Mouse (Mus musculus) hindbrain, embryonic 14.5 days (tissue): ENCODE data around the gene Syne3. TPM values are rescaled to one million over a fixed set of nuclear protein-coding genes. Genes with fewer than 3 reads are reported as not detected.

Experiments used
- ATAC-seq: fragments of 200-750 bp; cut with Nextera tagmentation; 2 replicates; pipeline ENCODE4 v1.8.0; 2017; ENCODE audit warnings: moderate number of reproducible peaks, mild to moderate bottlenecking, moderate TSS enrichment, moderate library complexity; ENCODE audit not compliant: low FRiP score
- DNase-seq: peaks from one replicate; pipeline ENCODE4 v3.0.0-alpha.2; 2015; ENCODE audit warnings: low spot score
- H3K27ac ChIP-seq: fragments of 300-500 bp; sonication (generic); 2 replicates; pipeline ENCODE4 v1.5.1; 2014; ENCODE audit warnings: mild to moderate bottlenecking, moderate library complexity
- H3K27me3 ChIP-seq: fragments of 300-500 bp; sonication (generic); 2 replicates; pipeline ENCODE4 v1.6.1; 2014; ENCODE audit warnings: mild to moderate bottlenecking, low read length, mixed read lengths; ENCODE audit not compliant: control insufficient read depth, insufficient read depth
- H3K36me3 ChIP-seq: fragments of 300-500 bp; sonication (generic); replicated peaks from 2 replicates; pipeline ENCODE4 v1.6.1; 2014; ENCODE audit not compliant: control insufficient read depth, insufficient read depth
- H3K4me1 ChIP-seq: fragments of 300-500 bp; sonication (generic); replicated peaks from 2 replicates; pipeline ENCODE4 v1.6.1; 2014; ENCODE audit warnings: antibody characterized with exemption, low read length, mixed read lengths; ENCODE audit not compliant: control insufficient read depth, insufficient read depth
- H3K4me2 ChIP-seq: fragments of 300-500 bp; sonication (generic); replicated peaks from 2 replicates; pipeline ENCODE4 v1.6.1; 2014; ENCODE audit warnings: mild to moderate bottlenecking, moderate library complexity
- H3K4me3 ChIP-seq: fragments of 300-500 bp; sonication (generic); replicated peaks from 2 replicates; pipeline ENCODE4 v1.5.1; 2014; ENCODE audit warnings: mild to moderate bottlenecking, low read length
- H3K9ac ChIP-seq: fragments of 300-500 bp; sonication (generic); 2 replicates; pipeline ENCODE4 v1.6.1; 2014
- H3K9me3 ChIP-seq: fragments of 300-500 bp; sonication (generic); 2 replicates; pipeline ENCODE4 v1.6.1; 2016; ENCODE audit warnings: low read length; ENCODE audit not compliant: control insufficient read depth
- WGBS: fragments of 180-500 bp; shearing (Covaris S2); extraction: QIAGEN DNeasy Blood & Tissue Kit; methylation state at CpG from one replicate; pipeline ENCODE4 v1.1.7; 2014; 5-methylcytosine and 5-hydroxymethylcytosine counted together
- polyA plus RNA-seq: library from polyadenylated mRNA; unstranded; fragments of >200 nt; fragmentation: Nextera tagmentation; extraction: Ambion mirVana; gene quantifications from 2 replicates; pipeline ENCODE4 v1.2.1, GENCODE M21; 2014

Gene Syne3
- polyA plus RNA-seq, 1 experiment from 2014 or later = 0.35 TPM

DNA sequence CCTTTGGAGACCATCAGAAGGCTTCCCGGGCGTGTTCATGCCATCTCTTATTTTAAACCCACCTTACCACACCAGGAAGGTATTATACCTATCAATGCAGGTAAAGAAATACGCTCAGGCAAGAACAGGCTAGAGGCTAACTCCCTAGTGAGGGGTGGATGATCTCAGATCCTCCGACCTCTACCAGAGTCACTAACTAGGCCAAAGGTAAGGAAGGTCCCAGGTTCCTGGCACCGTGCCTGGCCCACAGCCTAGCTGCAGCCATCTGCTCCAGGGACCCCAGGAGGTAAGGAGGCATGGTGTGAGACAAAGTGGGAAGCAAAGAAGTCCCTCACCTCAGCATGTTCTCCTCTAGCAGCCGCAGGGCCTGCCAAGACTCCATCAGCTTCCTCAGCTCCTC lies 63.4 kb downstream of the Syne3 start:
- no peak overlapping the region for H3K4me2 ChIP-seq
- no peaks in the 10 kb centered on the region for H3K9me3 ChIP-seq
- no peaks in the 10 kb centered on the region for H3K4me1 ChIP-seq
- H3K4me3 ChIP-seq = no peak overlapping the region
- H3K9ac ChIP-seq = no peak overlapping the region
- ATAC-seq = no peak
- H3K36me3 ChIP-seq = no peaks in the 10 kb centered on the region
- DNase-seq = no peak
- no peak overlapping the region for H3K27ac ChIP-seq
- 91% methylated on average over 6 of the region's 6 CpGs for WGBS
- no peaks in the 10 kb centered on the region for H3K27me3 ChIP-seq

- 0 out of 2 replicates have a peak, but pooled peaks cover 6% of the 10 kb centered on the region for H3K9me3 ChIP-seq
- no peak overlapping the region for H3K4me2 ChIP-seq
- H3K9ac ChIP-seq = no peak overlapping the region
- no peak overlapping the region for H3K27ac ChIP-seq
- H3K27me3 ChIP-seq = no peaks in the 10 kb centered on the region
- H3K36me3 ChIP-seq = no peaks in the 10 kb centered on the region
- H3K4me1 ChIP-seq = no peaks in the 10 kb centered on the region
- WGBS = 87% methylated on average over 9 of the region's 9 CpGs
- DNase-seq (no peak), ATAC-seq (no peak)
- no peak overlapping the region for H3K4me3 ChIP-seq
Measured at GRCm38 (mm10) chr12:104940466-104940865, 69.1 kb downstream of the Syne3 start.

DNA sequence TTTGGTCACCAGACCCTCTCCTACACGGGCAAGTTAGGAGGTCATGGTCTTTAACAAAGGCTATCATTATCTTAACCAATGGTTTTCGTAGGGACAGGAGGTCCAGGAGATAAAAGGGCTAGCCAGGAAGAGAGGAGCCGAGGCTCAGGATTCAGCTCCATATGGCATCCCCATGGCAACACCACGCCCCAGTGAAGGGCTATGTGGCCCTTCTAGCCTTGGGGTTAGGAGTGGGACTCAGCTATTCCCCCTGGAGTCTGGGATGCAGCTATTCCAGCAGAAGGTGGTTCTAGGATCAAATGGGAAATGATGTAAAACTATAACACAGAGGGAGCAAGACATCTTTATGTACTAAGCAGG lies 69.6 kb downstream of the Syne3 start:
- H3K27ac ChIP-seq = no peak overlapping the region
- no peaks in the 10 kb centered on the region for H3K4me1 ChIP-seq
- H3K4me3 ChIP-seq = no peak overlapping the region
- ATAC-seq = 0 out of 2 replicates have a peak, but pooled peaks have one; percentile 10
- no peak overlapping the region for H3K4me2 ChIP-seq
- WGBS = 12% methylated on average over 4 of the region's 4 CpGs
- H3K9ac ChIP-seq = no peak overlapping the region
- no peaks in the 10 kb centered on the region for H3K36me3 ChIP-seq
- 0 out of 2 replicates have a peak, but pooled peaks cover 6% of the 10 kb centered on the region for H3K9me3 ChIP-seq
- DNase-seq = no peak
- no peaks in the 10 kb centered on the region for H3K27me3 ChIP-seq

DNA sequence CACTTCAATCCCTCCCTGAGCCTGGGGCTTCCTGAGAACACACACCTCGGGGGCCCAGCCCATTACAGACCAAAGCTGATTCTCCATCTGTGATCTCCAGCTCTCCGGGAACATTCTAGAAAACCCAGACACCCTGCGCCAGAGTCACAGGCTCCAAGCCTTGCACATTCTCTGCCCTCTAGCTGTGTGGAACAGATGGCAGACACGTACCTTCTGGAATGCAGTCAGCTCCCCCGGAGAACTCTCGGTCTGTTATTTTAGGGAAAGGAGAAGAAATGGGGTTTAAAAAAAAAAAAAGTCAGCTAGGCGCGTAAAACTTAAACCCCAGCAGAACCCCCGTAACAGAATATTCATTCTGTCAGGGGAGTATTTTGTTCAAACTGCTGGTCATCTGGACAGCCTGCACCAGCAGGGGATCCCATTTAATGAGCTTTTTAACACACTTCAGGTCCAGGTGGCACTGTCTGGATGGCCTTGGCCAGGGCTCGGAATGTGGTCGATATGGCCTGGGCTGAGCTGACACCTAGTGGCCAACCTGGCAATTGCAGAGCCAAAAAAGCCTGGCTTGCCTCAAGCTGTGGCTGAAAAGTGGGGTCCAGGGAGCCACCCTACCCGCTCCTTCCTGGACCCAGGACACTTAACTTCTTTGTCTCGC lies 70.1 kb downstream of the Syne3 start:
- DNase-seq (peak; percentile 88), ATAC-seq (peak; percentile 70)
- no peaks in the 10 kb centered on the region for H3K36me3 ChIP-seq
- H3K9ac ChIP-seq = no peak overlapping the region
- H3K27me3 ChIP-seq = no peaks in the 10 kb centered on the region
- 36% methylated on average over 13 of the region's 13 CpGs for WGBS
- H3K4me3 ChIP-seq = no peak overlapping the region
- H3K4me2 ChIP-seq = no peak overlapping the region
- H3K27ac ChIP-seq = no peak overlapping the region
- H3K9me3 ChIP-seq = 0 out of 2 replicates have a peak, but pooled peaks cover 6% of the 10 kb centered on the region
- H3K4me1 ChIP-seq = no peaks in the 10 kb centered on the region

DNA sequence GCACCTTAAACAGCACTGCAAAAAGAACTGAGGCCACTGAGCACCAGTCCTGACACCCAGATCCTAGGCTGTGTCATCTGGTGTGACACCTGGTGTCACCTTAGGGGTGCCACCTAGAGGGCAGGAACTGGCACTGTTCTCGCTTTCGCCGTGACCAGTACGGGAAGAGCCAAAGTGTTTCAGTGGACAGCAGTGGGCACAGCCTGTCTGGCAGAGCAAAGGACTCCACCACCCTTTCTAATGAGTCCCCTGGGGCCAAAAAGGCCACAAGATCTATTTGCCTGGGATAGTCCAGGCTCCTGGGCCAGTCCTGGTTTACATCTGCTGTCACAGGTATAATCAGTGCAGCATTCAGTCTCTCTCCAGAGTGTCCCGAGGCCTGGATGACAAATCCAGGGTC lies 70.7 kb downstream of the Syne3 start:
- Histone ChIP-seq H3K36me3 (no peaks in the 10 kb centered on the region), H3K4me1 (no peaks in the 10 kb centered on the region), H3K9me3 (0 out of 2 replicates have a peak, but pooled peaks cover 6% of the 10 kb centered on the region), H3K4me3 (no peak overlapping the region), H3K4me2 (no peak overlapping the region), H3K27me3 (no peaks in the 10 kb centered on the region), H3K27ac (no peak overlapping the region), H3K9ac (no peak overlapping the region)
- no peak for DNase-seq
- WGBS = 68% methylated on average over 5 of the region's 5 CpGs
- 0 out of 2 replicates have a peak, but pooled peaks have one; percentile 5 for ATAC-seq

- 75% methylated on average over 4 of the region's 4 CpGs for WGBS
- H3K9me3 ChIP-seq = 0 out of 2 replicates have a peak, but pooled peaks cover 6% of the 10 kb centered on the region
- no peaks in the 10 kb centered on the region for H3K27me3 ChIP-seq
- no peak overlapping the region for H3K4me3 ChIP-seq
- ATAC-seq = no peak
- no peak overlapping the region for H3K4me2 ChIP-seq
- no peak for DNase-seq
- H3K36me3 ChIP-seq = no peaks in the 10 kb centered on the region
- no peaks in the 10 kb centered on the region for H3K4me1 ChIP-seq
- H3K9ac ChIP-seq = no peak overlapping the region
- no peak overlapping the region for H3K27ac ChIP-seq
Measured at GRCm38 (mm10) chr12:104936223-104936622, 73.4 kb downstream of the Syne3 start.

- no peak overlapping the region for H3K4me3 ChIP-seq
- 79% methylated on average over 8 of the region's 8 CpGs for WGBS
- DNase-seq = no peak
- 0 out of 2 replicates have a peak, but pooled peaks cover 6% of the 10 kb centered on the region for H3K9me3 ChIP-seq
- no peaks in the 10 kb centered on the region for H3K4me1 ChIP-seq
- no peak overlapping the region for H3K4me2 ChIP-seq
- no peak overlapping the region for H3K9ac ChIP-seq
- H3K36me3 ChIP-seq = no peaks in the 10 kb centered on the region
- no peak overlapping the region for H3K27ac ChIP-seq
- no peaks in the 10 kb centered on the region for H3K27me3 ChIP-seq
- ATAC-seq = no peak
Measured at GRCm38 (mm10) chr12:104935144-104935543, 74.5 kb downstream of the Syne3 start.

GRCm38 (mm10) chr12:104933800-104934199 lies 75.8 kb downstream of the Syne3 start:
- no peaks in the 10 kb centered on the region for H3K27me3 ChIP-seq
- no peak overlapping the region for H3K9ac ChIP-seq
- H3K4me2 ChIP-seq = no peak overlapping the region
- no peaks in the 10 kb centered on the region for H3K4me1 ChIP-seq
- DNase-seq = no peak
- no peaks in the 10 kb centered on the region for H3K36me3 ChIP-seq
- no peak overlapping the region for H3K27ac ChIP-seq
- 0 out of 2 replicates have a peak, but pooled peaks cover 6% of the 10 kb centered on the region for H3K9me3 ChIP-seq
- ATAC-seq = no peak
- no peak overlapping the region for H3K4me3 ChIP-seq
- WGBS = 87% methylated on average over 13 of the region's 13 CpGs

- Histone ChIP-seq H3K9me3 (0 out of 2 replicates have a peak, but pooled peaks cover 6% of the 10 kb centered on the region), H3K27me3 (no peaks in the 10 kb centered on the region), H3K4me2 (no peak overlapping the region), H3K9ac (no peak overlapping the region), H3K4me3 (no peak overlapping the region), H3K36me3 (no peaks in the 10 kb centered on the region), H3K27ac (no peak overlapping the region), H3K4me1 (no peaks in the 10 kb centered on the region)
- WGBS = 84% methylated on average over 2 of the region's 2 CpGs
- DNase-seq (no peak), ATAC-seq (no peak)
Measured at GRCm38 (mm10) chr12:104933217-104933616, 76.4 kb downstream of the Syne3 start.
